Mouse (Mus musculus) erythroid progenitor cell, adult 5-6 weeks (primary cell): ENCODE data around the gene Adh4. TPM values are rescaled to one million over a fixed set of nuclear protein-coding genes. Genes with fewer than 3 reads are reported as not detected.
"Not testable (repeated sequence)": the region's sequence is repeated elsewhere in the genome, so short reads cannot be mapped to it uniquely, and the experiment has no call there.

Experiments
- ATAC-seq: replicated peaks from 2 replicates; pipeline ENCODE4 v1.8.0; 2016; ENCODE audit warnings: moderate number of reproducible peaks, mild to moderate bottlenecking, moderate TSS enrichment, inconsistent platforms; ENCODE audit not compliant: poor library complexity, low FRiP score, severe bottlenecking
- total RNA-seq, 2 experiments: library from RNA; stranded (forward) in 1 of 2; stranded (reverse) in 1 of 2; fragments of 150-400 nt in 1 of 2; fragments of 186-747, 209-891 nt in 1 of 2; gene quantifications; 2 replicates each; pipeline versions ENCODE4 v1.2.3 to v1.2.4; 2015 to 2017; ENCODE audit warnings: low replicate concordance in 2 of 2

Adh4 gene
- total RNA-seq (2015; ENCODE audit: low replicate concordance) (not detected in 2 replicates), total RNA-seq (2017; ENCODE audit: low replicate concordance) (not detected in 2 replicates)

DNA sequence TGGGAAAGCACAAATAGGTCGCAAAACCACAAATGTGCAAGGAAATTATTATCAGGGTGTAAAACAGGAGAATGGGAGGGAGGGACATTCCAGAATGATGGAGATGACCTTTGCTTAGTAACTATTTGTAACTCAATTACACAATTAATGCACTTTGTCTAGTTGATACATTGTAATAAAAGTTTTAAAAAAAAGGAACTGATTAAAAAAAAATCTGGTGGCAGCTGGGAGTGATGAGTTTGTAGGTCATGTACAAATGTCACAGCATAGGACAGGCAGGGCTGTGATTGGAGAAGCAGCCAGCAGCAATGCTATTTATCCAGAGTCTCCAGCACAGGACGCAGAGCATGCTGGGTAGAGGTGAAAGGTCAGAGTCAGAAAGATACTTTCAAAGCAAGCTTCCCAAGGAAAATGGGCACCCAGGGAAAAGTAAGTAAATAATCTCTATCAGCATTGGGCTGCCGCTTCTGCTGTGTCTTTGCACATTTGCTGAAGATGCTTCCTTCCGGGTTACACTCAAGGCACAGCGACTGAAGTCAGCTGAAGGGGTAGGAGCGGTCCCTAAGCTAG lies at the start of gene Adh4:
TSS of gene Adh4 (plus strand) at position 346 of the 570 bp plus-strand sequence.
- no peak for ATAC-seq

- no peak for ATAC-seq
These were observed 49.1 kb upstream of the Adh4 start for GRCm38 (mm10) chr3:138366181-138366580.

DNA sequence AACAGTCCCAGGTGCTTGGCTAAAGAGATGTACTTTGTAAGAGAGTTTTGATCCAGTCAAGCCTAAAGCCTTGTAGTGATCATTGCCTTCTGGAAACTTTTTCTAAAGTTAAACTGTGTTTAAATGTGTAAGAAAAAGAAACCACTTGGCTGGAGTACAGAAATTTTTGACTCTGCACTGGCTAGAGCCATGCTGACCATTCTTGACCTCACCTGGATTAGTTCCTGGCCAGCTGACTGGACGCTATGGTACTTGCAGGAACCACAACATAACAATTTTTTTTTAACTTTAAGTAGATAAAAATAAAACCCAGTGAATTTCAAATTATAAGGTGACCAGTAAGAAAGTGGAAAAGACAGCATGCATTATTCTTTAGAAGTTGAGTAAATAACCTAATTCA lies 45.7 kb upstream of the Adh4 start:
- ATAC-seq, result no peak

GRCm38 (mm10) chr3:138370289-138370688 lies 45.0 kb upstream of the Adh4 start:
- not testable (repeated sequence) for ATAC-seq

DNA sequence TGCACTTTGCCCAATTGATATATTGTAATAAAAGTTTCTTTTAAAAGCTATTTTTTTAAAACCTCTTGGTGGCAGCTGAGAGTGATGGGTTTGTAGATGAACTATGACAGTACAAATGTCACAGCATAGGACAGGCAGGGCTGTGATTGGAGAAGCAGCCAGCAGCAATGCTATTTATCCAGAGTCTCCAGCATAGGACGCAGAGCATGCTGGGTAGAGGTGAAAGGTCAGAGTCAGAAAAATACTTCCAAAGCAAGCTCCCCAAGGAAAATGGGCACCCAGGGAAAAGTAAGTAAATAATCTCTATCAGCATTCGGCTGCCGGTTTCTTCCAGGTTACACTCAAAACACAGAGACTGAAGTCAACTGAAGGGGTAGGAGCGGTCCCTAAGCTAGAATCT lies 41.3 kb upstream of the Adh4 start:
- no peak for ATAC-seq

GRCm38 (mm10) chr3:138375148-138375547 lies 40.1 kb upstream of the Adh4 start:
- ATAC-seq, result no peak

DNA sequence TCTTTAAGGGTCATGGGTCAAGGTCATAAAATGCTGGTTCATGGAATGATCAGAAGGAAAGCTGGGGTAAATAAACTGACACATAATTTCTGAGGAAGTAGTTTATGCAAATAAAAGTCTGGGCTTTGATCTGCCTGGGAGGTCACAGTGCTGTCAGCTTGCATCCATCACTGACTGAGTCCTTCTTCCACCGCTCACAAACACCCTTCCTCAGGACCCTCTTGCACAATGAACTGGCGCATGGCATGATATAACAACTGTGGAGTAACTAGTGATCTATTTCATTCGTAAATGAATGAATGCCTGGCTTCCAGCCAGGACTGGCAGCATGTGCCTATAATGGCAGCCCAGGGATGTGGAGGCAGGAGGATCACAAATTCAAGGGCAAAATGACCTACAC lies 34.1 kb upstream of the Adh4 start:
- no peak for ATAC-seq

DNA sequence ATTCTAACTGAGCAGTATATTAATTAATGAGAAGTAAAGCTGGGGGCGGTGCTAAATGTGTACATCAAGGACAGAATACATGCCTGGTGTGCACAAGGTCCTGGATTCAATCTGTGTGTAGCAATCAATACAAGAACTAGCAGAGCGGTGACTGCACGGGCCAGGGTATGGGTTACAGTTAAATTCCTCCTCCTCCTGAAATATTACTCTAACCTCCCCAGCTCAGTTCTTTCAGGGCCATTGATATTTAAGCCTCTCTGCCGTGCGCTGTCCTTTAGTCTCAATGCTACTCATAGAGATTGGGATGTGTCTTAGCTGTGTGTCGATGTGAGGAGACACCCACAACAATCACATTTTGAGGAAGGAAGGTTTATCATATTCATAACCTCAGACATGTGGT lies 28.1 kb upstream of the Adh4 start:
- no peak; the same call in 1 of the 2 replicates for ATAC-seq

GRCm38 (mm10) chr3:138404872-138405271 lies 10.4 kb upstream of the Adh4 start:
- ATAC-seq, result no peak

GRCm38 (mm10) chr3:138405341-138405740 lies 9.9 kb upstream of the Adh4 start:
- no peak for ATAC-seq

- ATAC-seq, result no peak
These were observed 9.4 kb upstream of the Adh4 start for GRCm38 (mm10) chr3:138405840-138406239.

GRCm38 (mm10) chr3:138407920-138408319 lies 7.3 kb upstream of the Adh4 start:
- ATAC-seq, result no peak

GRCm38 (mm10) chr3:138409585-138409984 lies 5.7 kb upstream of the Adh4 start:
- ATAC-seq, result no peak

DNA sequence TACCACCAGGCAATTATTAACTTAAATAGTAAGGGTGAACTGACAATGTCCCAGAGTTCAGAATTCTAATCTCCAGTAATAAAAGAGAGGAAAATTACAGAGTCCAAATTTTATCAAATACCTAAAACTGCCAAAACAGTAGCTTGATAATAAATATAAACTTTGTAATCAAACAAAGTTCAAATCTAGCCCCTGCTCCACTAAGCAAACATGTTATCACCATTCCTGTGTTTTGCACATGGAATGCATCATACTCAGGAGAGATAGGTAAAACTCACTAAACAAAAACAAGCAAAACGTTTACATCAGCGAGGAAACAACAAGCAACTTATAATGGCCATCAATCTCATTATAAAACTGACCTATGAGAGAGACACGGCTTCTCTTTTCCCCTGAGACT lies 5.1 kb upstream of the Adh4 start:
- no peak for ATAC-seq

- no peak for ATAC-seq
These were observed 4.1 kb downstream of the Adh4 start for GRCm38 (mm10) chr3:138419369-138419768.

- ATAC-seq, result no peak
These were observed 5.1 kb downstream of the Adh4 start for GRCm38 (mm10) chr3:138420385-138420784.

- ATAC-seq, result no peak
These were observed 8.4 kb downstream of the Adh4 start for GRCm38 (mm10) chr3:138423664-138424063.

- no peak for ATAC-seq
These were observed 9.0 kb downstream of the Adh4 start for GRCm38 (mm10) chr3:138424247-138424646.

GRCm38 (mm10) chr3:138430360-138430976 lies 15.2 kb downstream of the Adh4 start:
- ATAC-seq, result no peak

DNA sequence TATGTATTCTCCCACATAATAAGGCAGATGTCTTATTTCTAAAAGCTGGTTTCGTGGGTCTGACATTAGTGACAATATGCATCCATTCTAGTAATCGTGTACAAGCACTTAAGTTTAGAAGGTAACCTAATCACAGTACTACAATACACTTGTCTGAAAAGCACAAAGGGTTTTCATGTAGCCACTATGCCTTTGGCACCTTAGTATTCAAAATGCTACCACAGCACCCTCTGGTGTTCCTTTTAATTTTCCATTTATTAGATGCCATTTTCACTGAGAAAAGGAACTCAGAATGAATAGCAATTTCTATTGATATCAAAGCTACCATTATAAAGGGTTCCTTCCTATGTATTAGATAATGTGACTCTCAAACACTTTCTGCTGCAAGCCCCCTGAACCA lies 16.6 kb downstream of the Adh4 start:
- no peak for ATAC-seq

GRCm38 (mm10) chr3:138438716-138439115 lies 23.4 kb downstream of the Adh4 start:
- ATAC-seq, result no peak

- no peak for ATAC-seq
These were observed 26.9 kb downstream of the Adh4 start for GRCm38 (mm10) chr3:138442203-138442602.
